Mouse (Mus musculus) retina, postnatal 7 days (tissue): ENCODE data around the gene Rars2.

Experiments used
- DNase-seq: peaks from one replicate; pipeline ENCODE4 v3.0.0-alpha.2; 2012; ENCODE audit warnings: low read depth, low spot score

Gene Rars2

DNA sequence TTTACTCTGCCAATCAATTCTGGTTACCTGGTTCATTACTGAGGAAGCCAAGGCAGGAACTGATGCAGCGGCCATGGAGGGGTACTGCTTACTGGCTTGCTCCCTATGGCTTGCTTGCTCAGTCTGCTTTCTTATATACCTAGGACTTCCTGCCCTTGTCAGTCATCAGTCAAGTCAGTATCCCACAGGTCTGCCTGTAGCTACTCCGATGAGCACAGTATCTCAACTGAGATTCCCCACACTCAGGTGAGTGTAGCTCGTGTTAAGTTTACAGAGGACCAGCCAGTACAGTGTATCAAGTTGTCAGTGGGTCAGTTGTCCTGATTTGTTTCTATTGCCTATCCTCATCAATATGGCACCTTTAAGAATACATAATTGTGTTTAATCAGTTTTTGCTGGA is 26.0 kb downstream of the Rars2 start:
- DNase-seq: no peak

DNA sequence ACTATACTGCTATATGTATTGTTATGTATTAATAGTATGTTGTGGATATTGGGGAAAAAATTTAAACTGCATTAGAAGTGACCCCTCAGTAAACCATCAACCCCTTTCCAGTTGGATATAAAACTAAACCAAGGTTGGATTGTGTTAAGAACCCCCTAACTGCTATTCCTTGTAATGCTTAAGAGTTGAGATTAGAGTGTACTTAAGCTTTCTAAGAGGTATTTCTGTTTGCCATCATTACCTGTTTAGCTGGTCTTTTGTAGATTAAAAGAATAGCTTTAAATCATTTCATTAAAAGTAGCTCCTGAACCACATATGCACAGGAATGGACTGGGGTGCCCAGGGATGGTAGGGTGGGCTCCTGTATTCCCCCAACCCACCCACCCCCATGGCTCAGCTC is 30.0 kb downstream of the Rars2 start:
- DNase-seq: no peak

DNA sequence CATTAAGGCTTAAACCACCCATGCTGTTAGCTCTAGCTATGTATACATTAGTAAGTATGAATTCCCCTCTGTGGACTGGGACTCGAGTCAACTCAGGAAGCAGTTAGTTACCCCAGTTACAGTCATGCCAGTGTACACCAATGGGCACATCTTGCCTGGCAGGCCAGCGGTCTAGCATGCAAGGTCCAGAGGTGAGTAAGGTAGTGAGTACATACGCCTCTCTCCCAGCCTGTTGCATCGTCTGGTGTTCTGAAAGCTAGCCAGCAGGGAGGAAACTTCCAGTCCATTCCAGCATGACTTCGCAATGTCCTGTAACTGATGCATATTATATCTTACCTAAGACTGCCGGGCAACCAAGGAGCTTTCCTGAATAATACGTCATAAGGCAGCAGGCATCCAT is 38.4 kb downstream of the Rars2 start:
- DNase-seq: no peak

DNA sequence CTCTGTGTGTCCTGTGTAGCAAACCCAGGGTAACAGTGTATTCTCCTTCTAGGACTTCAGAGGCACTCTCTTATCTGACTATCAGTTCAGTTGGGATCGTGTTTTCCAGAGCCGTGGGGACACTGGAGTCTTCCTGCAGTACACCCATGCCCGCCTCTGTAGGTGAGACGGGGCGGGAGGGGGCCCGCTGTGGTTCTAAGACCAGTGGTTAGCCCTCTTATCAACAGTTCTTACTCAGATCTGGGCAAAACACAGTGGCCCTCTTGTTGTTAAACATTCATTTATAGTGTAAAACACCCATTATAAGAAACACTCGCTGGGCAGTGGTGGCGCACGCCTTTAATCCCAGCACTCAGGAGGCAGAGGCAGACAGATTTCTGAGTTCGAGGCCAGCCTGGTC is 41.3 kb downstream of the Rars2 start:
- DNase-seq: no peak

DNA sequence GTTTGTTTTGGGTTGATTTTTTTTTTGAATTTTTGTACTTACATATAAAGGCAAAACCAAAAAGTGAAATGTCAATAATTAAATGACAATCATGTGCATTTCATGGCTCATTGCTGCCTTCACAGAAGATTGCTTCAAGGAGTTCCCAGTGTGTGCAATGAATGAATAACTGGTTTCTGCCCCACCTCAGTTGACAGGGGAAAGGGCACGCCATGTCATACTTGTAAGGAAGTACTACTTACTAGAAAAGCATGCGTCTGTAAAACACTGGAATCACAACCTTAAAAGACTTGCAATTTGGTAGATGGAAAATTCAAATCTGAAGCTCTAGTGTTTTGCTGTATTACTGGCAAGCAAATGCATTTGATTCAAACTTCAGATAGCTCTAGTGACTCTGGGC is 44.3 kb downstream of the Rars2 start:
- DNase-seq: no peak

DNA sequence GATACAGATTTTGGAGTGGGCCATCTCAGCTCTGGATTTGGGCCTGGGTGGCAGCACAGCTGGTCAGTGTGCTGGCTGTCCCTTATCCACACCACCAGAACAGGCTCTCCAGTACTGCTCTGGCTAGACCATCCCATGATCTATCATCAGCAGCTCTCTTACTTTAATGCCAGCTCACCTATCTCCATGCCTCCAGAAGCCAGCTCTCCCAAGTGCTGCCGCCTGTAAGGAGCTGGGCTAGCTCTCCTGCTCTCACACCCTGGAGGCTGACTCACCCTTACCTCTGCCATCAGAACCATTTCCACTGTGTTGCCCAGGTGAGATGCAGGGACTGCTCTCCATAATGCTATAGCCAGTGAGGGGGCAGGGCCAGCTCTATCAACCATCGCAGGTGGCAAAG is 46.8 kb downstream of the Rars2 start:
- DNase-seq: no peak

DNA sequence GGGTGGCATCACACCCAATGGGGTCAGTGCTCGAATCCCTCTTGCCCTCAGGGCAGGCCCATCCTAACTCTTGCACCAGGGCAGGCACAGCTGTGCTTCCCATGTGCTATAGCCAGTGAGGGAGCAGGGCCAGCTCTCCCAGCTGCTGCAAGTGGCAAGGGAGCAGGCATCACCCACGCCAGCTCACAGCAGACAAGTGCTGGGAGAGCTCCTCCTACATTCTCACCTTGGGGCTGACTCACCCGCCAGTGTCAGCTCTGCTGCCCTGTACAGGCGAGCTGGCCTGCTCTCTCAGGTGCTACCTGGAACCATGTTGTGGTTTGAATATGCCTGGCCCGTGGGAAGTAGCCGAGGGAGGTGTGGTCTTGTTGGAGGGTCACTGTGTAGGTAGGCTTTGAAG is 47.2 kb downstream of the Rars2 start:
- no peak for DNase-seq

DNA sequence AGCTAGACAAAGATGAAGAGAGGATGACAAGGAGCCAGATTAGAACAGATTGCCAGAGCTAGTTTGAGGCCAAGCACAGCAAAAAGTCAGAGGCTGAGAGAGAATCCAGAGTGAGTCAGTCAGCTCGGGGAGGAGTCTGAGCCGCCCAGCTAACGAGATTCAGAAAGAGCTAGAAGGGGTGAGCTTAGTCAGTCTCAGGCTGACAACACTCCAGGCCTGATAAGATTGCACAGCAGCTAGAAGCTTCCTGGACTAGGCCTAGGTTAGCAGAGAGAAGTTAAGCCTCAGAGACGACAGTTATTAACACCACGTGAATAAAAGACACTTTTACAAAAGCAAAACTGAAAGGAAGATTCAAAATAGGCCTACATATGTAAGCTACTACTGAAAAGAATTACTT is 53.2 kb downstream of the Rars2 start:
- DNase-seq: no peak

DNA sequence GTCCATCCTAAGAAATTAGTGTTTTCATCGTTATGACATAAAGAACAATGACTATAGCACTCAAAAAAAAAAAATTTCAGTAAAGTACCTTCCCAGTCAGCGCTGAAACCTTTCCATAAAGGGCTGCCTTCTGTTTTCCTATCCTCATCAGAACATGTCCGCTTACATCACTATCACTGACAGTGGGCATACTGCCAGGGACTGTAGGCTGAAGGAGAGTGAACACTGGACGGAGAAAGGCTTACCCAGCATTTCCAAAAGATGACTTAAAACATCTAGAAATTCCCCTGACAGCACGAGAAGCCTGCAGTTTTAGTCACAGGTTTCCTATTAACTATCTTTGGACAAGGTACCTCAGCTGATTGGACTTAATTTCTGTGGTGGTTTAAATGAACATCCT is 59.0 kb downstream of the Rars2 start:
- DNase-seq: no peak

DNA sequence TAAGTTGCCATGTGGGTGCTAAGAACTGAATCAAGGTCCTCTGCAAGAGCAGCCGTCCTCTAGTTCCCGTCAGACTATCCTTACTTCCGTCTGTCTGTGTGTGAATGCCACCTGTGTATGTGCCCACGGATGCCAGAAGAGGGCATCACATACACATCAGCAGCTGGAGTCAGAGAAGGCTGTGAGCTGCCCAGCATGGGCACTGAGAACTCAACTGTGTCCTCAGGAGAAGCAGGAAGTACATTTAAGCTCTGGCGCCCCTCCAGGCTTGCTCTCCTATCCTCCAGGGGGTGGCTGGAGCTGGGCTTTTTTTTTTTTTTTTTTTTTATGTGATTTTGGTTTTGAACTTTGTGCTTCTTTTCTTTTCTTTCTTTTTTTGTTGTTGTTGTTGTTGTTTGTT is 65.8 kb downstream of the Rars2 start:
- no peak for DNase-seq

DNA sequence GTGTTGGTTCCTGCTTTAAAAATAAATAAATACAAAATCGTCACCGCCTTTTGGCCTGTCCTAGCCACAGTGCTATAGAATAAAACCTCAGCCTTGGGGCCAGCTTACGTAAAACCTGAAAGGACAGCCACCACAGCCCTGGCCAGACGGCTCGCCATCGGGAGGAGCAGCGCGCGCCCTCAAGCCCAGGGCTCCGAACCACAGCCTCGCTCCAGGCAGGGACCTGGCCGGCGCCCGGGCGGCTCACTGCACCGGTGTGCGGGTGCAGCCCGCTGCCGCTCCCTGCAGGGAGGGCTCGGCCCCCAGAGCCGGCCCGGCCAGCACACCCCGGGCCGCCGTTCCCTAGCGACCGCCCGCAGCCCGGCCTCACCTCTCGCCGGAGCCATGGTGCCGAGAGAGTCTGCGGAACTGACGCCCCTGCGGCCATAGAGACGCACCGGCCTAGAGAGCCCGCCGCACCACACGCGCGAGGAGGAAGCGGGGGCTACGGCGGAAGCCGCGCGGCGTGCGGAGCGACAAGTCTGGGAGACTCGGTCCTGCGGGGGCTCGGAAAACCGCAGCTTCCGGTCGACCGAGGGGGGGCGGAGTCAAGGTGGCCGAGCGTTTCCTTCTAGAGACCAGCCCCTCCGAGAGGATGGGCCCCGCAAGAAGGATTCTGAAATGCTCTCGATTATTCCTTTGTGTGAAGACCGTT is 72.3 kb downstream of the Rars2 start, which contains the start of gene Slc35a1:
Gene Slc35a1 (minus strand): TSS at position 565 of the 694 bp plus-strand sequence.
- DNase-seq: peak; percentile 84

DNA sequence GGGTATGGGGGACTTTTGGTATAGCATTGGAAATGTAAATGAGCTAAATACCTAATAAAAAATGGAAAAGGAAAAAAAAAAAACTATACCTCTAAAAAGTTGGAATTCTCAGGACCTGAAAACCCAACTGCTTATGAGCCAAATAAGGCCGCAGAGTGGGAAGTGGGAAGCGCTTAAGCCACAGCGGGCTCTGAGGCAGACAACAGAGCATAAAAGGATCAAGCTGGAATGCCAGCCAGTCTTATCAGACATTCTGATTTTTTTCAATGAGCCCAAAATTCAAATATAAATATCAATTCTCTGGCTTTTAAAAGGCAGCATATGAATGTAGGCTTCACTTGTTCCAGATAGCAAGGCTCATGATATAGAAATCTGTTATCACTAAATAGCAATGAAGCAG is 73.3 kb downstream of the Rars2 start:
- DNase-seq: no peak

DNA sequence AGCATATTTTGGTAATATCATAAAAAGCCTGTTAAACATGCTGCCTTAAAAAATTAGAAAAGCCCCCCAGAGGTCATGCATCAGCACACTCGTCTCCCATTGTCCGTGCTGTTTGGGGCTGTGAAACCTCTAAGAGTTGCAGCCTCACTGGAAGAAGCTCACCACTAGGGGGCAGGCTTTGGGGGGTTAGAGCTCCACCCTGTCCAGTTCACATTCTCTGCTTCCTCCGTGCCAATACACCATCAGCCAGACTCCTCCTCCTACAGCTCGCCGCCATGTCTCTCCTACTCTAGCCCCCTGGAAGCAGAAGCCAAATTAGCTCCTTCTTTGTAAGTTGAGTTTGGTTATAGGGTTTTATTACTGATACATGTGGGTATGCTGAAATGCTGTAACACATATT is 86.8 kb downstream of the Rars2 start:
- DNase-seq: peak; percentile 54

DNA sequence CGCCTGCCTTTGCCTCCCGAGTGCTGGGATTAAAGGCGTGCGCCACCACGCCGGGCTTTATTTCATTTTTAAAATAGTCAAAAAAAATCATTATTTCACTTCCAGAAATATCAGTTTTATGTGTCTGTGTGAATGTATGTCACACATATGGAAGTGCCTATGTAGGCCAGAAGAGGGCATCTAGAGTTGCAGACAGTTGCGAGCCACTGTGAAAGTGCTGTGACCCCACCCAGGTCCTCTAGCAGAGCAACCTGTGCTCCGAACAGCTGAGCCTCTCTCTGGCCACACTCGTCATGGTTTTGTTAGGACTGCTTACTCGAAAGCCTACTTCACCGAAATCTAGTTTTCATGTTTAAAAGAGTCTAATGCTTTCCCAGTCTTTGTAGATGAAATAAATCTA is 87.5 kb downstream of the Rars2 start:
- DNase-seq: no peak

DNA sequence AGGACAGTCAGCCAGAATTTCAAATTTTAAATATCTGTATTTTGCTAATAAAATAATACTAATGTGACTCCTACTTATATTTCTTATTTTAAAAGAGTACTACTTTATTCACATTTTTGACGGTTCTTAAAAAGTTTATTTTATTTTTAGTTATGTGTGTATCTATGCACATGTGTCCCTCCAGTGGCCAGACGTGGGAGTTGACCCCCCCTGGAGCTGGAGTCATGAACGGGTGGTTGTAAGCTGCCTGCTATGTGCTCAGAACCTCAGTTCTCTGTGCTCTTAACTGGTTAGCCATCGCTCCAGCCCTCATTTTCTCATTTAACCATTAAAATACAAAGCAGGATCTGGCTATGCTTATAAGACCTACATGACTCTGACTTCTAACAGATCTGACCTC is 88.3 kb downstream of the Rars2 start:
- DNase-seq: no peak

DNA sequence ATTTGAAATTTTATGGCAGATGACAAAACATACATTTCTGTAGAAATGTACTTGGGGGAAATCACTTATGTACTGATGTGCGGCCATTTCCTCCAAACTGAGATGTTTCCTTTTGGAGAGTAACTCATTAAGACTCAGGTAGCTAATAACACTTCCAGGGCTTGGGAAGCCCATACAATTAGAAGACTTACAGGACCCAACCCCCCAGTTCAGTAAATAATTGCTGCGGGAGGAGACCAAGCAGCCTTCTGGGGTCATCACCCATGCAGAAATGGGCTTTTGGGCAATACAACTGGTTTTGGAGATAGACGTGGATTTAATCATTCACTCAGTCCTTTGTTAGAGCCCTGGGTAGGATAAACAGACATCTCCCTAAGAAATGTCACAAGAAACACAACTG is 92.5 kb downstream of the Rars2 start:
- DNase-seq: no peak

DNA sequence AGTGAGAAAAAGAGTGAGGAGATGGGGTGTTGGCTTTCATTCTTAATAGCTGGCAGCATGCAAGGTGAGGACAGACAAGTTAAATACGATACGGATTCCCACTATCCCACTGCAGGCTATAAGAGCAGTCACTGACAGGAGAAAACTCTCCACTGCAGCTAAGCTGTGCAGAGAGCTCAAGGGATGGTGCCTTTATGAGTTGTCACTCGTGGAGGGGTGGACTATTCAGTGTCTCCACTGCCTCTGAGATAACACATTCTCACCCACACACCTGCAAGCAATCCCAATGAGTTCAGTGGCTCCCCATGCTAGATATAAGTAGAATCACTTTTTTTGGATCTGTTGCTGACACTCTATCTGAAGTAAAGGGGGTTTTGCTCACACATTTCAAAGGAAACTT is 93.4 kb downstream of the Rars2 start:
- DNase-seq: no peak
